In the genomic region with DNA sequence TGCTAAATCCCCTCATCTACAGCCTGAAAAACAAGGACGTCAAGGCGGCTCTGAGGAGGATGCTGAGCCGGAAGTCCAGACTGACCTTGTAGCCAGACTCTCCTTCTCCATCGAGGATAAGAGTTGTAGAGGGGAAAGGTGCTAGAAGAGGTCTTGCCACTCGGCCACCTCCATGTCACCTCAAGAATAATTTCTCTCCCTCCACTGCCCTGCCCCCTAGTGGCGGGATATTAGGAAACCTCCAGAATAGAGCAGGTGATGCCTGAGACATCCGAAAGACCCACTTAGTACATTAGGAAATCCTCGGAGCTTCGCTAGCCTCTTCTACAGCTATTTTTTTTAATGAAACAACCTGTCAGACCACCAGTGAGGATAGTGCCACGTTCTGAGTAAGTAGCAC, we compare ENCODE assay signal across 9 mouse cellular contexts. TPM values are rescaled to one million over a fixed set of nuclear protein-coding genes. Genes with fewer than 3 reads are reported as not detected.
DNase-seq lines count a peak whose midpoint lies in the region; ATAC-seq and TF ChIP-seq lines count a peak whose summit lies in the region.
"Had no signal": no experiment of that assay in that cellular context is flagged by ENCODE, and none has a peak within 500 bp of the region (broad histone marks: within the 10 kb centered on the region; RNA-seq: fewer than 3 reads in every experiment).

No protein-coding gene starts in this region.

- peak; percentile 61 for TF ChIP-seq CTCF in lung, adult 2 months (IDR thresholded peaks at IDR 0.05; ENCODE audit: insufficient read depth, low read length)

- no peaks in the 10 kb centered on the region for H3K27me3 ChIP-seq in forebrain, embryonic 11.5 days (ENCODE audit: control insufficient read depth, insufficient read depth, low read length)
- no peaks in the 10 kb centered on the region for H3K27me3 ChIP-seq in forebrain, embryonic 16.5 days (replicated peaks; ENCODE audit: control insufficient read depth, insufficient read depth, low read length)
- no peaks in the 10 kb centered on the region for H3K27me3 ChIP-seq in midbrain, embryonic 14.5 days (ENCODE audit: control insufficient read depth, insufficient read depth, low read length)
- no peaks in the 10 kb centered on the region for H3K27me3 ChIP-seq in midbrain, embryonic 15.5 days (replicated peaks)
- H3K27me3 ChIP-seq in embryonic facial prominence, embryonic 10.5 days (replicated peaks; ENCODE audit: low read depth, poor library complexity, severe bottlenecking) = no peaks in the 10 kb centered on the region

- H3K9me3 ChIP-seq in forebrain, embryonic 11.5 days (ENCODE audit: control insufficient read depth, low read length) = no peaks in the 10 kb centered on the region
- no peaks in the 10 kb centered on the region for H3K9me3 ChIP-seq in forebrain, embryonic 16.5 days (ENCODE audit: control insufficient read depth, low read length)
- H3K9me3 ChIP-seq in midbrain, embryonic 14.5 days (ENCODE audit: control insufficient read depth, low read length) = no peaks in the 10 kb centered on the region
- no peaks in the 10 kb centered on the region for H3K9me3 ChIP-seq in midbrain, embryonic 15.5 days
- H3K9me3 ChIP-seq in embryonic facial prominence, embryonic 10.5 days = no peaks in the 10 kb centered on the region
- H3K9me3 ChIP-seq: heart, embryonic 13.5 days had no signal

- peak; percentile 56 for DNase-seq in forebrain, embryonic 11.5 days (ENCODE audit: low spot score)
- peak; percentile 42 for DNase-seq in midbrain, embryonic 14.5 days
- DNase-seq in adrenal gland, postnatal 25 days = peak; percentile 64
- DNase-seq in embryonic facial prominence, embryonic 10.5 days (ENCODE audit: low spot score) = peak; percentile 54
- peak; percentile 49 for DNase-seq in lung, adult 2 months
- peak; percentile 46 to 79 for DNase-seq in spleen, postnatal 4 days (ENCODE audit: low spot score in 2 of 2)

- 58% methylated on average over 10 of the region's 10 CpGs for WGBS in forebrain, embryonic 11.5 days
- 57% methylated on average over 10 of the region's 10 CpGs for WGBS in forebrain, embryonic 16.5 days
- 59% methylated on average over 10 of the region's 10 CpGs for WGBS in midbrain, embryonic 14.5 days
- 55% methylated on average over 10 of the region's 10 CpGs for WGBS in midbrain, embryonic 15.5 days
- 54% methylated on average over 10 of the region's 10 CpGs for WGBS in embryonic facial prominence, embryonic 10.5 days
- 44% methylated on average over 10 of the region's 10 CpGs for WGBS in lung, adult 2 months

- ATAC-seq in forebrain, embryonic 11.5 days (replicated peaks; ENCODE audit: low FRiP score) = no peak
- ATAC-seq in forebrain, embryonic 16.5 days = no peak
- no peak for ATAC-seq in midbrain, embryonic 14.5 days (ENCODE audit: low FRiP score, low TSS enrichment)
- ATAC-seq in midbrain, embryonic 15.5 days (replicated peaks) = no peak

- no peak overlapping the region for H3K4me2 ChIP-seq in forebrain, embryonic 11.5 days (ENCODE audit: low read depth, low read length, severe bottlenecking)
- no peak overlapping the region for H3K4me2 ChIP-seq in forebrain, embryonic 16.5 days (ENCODE audit: low read length)
- H3K4me2 ChIP-seq in midbrain, embryonic 14.5 days (ENCODE audit: low read length) = no peak overlapping the region
- no peak overlapping the region for H3K4me2 ChIP-seq in midbrain, embryonic 15.5 days
- H3K4me2 ChIP-seq: heart, embryonic 13.5 days had no signal

- H3K36me3 ChIP-seq in forebrain, embryonic 11.5 days (ENCODE audit: control insufficient read depth, insufficient read depth, low read length) = no peaks in the 10 kb centered on the region
- H3K36me3 ChIP-seq in forebrain, embryonic 16.5 days (ENCODE audit: control insufficient read depth, insufficient read depth) = no peaks in the 10 kb centered on the region
- no peaks in the 10 kb centered on the region for H3K36me3 ChIP-seq in midbrain, embryonic 14.5 days (ENCODE audit: control insufficient read depth, insufficient read depth, low read length)
- no peaks in the 10 kb centered on the region for H3K36me3 ChIP-seq in midbrain, embryonic 15.5 days (replicated peaks)
- H3K36me3 ChIP-seq in embryonic facial prominence, embryonic 10.5 days (replicated peaks) = no peaks in the 10 kb centered on the region
- H3K36me3 ChIP-seq: heart, embryonic 13.5 days had no signal

- H3K4me3 ChIP-seq in forebrain, embryonic 11.5 days (ENCODE audit: low read depth, low read length) = no peak overlapping the region
- H3K4me3 ChIP-seq in forebrain, embryonic 16.5 days (replicated peaks; ENCODE audit: low read length) = no peak overlapping the region
- H3K4me3 ChIP-seq in midbrain, embryonic 14.5 days (replicated peaks; ENCODE audit: low read depth, low read length) = no peak overlapping the region
- no peak overlapping the region for H3K4me3 ChIP-seq in midbrain, embryonic 15.5 days
- no peak overlapping the region for H3K4me3 ChIP-seq in embryonic facial prominence, embryonic 10.5 days
- H3K4me3 ChIP-seq in lung, adult 2 months (replicated peaks; ENCODE audit: extremely low read depth, low read depth, low read length) = no peak overlapping the region
- H3K4me3 ChIP-seq: heart, embryonic 13.5 days had no signal

- H3K9ac ChIP-seq in forebrain, embryonic 11.5 days (ENCODE audit: low read length) = no peak overlapping the region
- H3K9ac ChIP-seq in forebrain, embryonic 16.5 days (replicated peaks; ENCODE audit: low read depth, low read length) = no peak overlapping the region
- H3K9ac ChIP-seq in midbrain, embryonic 14.5 days (replicated peaks; ENCODE audit: low read length) = no peak overlapping the region
- H3K9ac ChIP-seq in midbrain, embryonic 15.5 days = no peak overlapping the region
- H3K9ac ChIP-seq: heart, embryonic 13.5 days had no signal

- no peak overlapping the region for H3K27ac ChIP-seq in forebrain, embryonic 11.5 days (ENCODE audit: low read depth, low read length)
- H3K27ac ChIP-seq in forebrain, embryonic 16.5 days (ENCODE audit: low read length) = no peak overlapping the region
- no peak overlapping the region for H3K27ac ChIP-seq in midbrain, embryonic 14.5 days (replicated peaks; ENCODE audit: low read depth, low read length)
- no peak overlapping the region for H3K27ac ChIP-seq in midbrain, embryonic 15.5 days
- no peak overlapping the region for H3K27ac ChIP-seq in embryonic facial prominence, embryonic 10.5 days (replicated peaks)
- H3K27ac ChIP-seq: heart, embryonic 13.5 days had no signal

- no peaks in the 10 kb centered on the region for H3K4me1 ChIP-seq in forebrain, embryonic 11.5 days (replicated peaks; ENCODE audit: control insufficient read depth, insufficient read depth, low read length)
- no peaks in the 10 kb centered on the region for H3K4me1 ChIP-seq in forebrain, embryonic 16.5 days (replicated peaks; ENCODE audit: control insufficient read depth, insufficient read depth, low read length)
- H3K4me1 ChIP-seq in midbrain, embryonic 14.5 days (ENCODE audit: control insufficient read depth, insufficient read depth, low read length) = no peaks in the 10 kb centered on the region
- no peaks in the 10 kb centered on the region for H3K4me1 ChIP-seq in midbrain, embryonic 15.5 days
- H3K4me1 ChIP-seq in embryonic facial prominence, embryonic 10.5 days = no peaks in the 10 kb centered on the region
- H3K4me1 ChIP-seq in lung, adult 2 months (ENCODE audit: control insufficient read depth, insufficient read depth, low read length) = no peaks in the 10 kb centered on the region
- H3K4me1 ChIP-seq: heart, embryonic 13.5 days had no signal

- TF ChIP-seq POLR2A in lung, adult 2 months (IDR thresholded peaks at IDR 0.05; ENCODE audit: borderline replicate concordance, extremely low read depth, low read depth, low read length) = no peak

RNA-seq across cellular contexts. Expression of a gene that starts 5.7 kb away (rescaled TPM):
- polyA plus RNA-seq in forebrain, embryonic 11.5 days (2014; fragmentation: Nextera tagmentation; extraction: Ambion mirVana) = not detected in 2 replicates
- polyA plus RNA-seq in forebrain, embryonic 16.5 days (2015; fragmentation: Nextera tagmentation; extraction: Ambion mirVana) = not detected in 2 replicates
- not detected in 2 replicates for polyA plus RNA-seq in midbrain, embryonic 14.5 days (2014; fragmentation: Nextera tagmentation; extraction: Ambion mirVana)
- polyA plus RNA-seq in midbrain, embryonic 15.5 days (2015; fragmentation: Nextera tagmentation; extraction: Ambion mirVana) = not detected in 2 replicates
- not detected in 2 replicates for total RNA-seq in adrenal gland, postnatal 25 days (2021)
- polyA plus RNA-seq in embryonic facial prominence, embryonic 10.5 days (2016; fragmentation: Nextera tagmentation; extraction: Ambion mirVana) = not detected in 2 replicates
- polyA plus RNA-seq in lung, adult 2 months (2012; rRNA removed) = 0.03 and 0.05 TPM in 2 replicates
- polyA plus RNA-seq: heart, embryonic 13.5 days had no signal

RNA-seq across cellular contexts. Expression of a gene that starts 7.1 kb away (rescaled TPM):
- 0.25 TPM in 1 of 2 replicates, not detected in the other for polyA plus RNA-seq in forebrain, embryonic 11.5 days (2014; fragmentation: Nextera tagmentation; extraction: Ambion mirVana)
- not detected in 2 replicates for polyA plus RNA-seq in forebrain, embryonic 16.5 days (2015; fragmentation: Nextera tagmentation; extraction: Ambion mirVana)
- not detected in 2 replicates for polyA plus RNA-seq in midbrain, embryonic 14.5 days (2014; fragmentation: Nextera tagmentation; extraction: Ambion mirVana)
- not detected in 2 replicates for polyA plus RNA-seq in midbrain, embryonic 15.5 days (2015; fragmentation: Nextera tagmentation; extraction: Ambion mirVana)
- not detected in 2 replicates for total RNA-seq in adrenal gland, postnatal 25 days (2021)
- polyA plus RNA-seq in embryonic facial prominence, embryonic 10.5 days (2016; fragmentation: Nextera tagmentation; extraction: Ambion mirVana) = 0.20 and 0.26 TPM in 2 replicates
- 0.39 TPM in 1 of 2 replicates, not detected in the other for polyA plus RNA-seq in lung, adult 2 months (2012; rRNA removed)
- polyA plus RNA-seq: heart, embryonic 13.5 days had no signal

RNA-seq across cellular contexts. Expression of a gene that starts 16.8 kb away (rescaled TPM):
- polyA plus RNA-seq in forebrain, embryonic 11.5 days (2014; fragmentation: Nextera tagmentation; extraction: Ambion mirVana) = not detected in 2 replicates
- polyA plus RNA-seq in forebrain, embryonic 16.5 days (2015; fragmentation: Nextera tagmentation; extraction: Ambion mirVana) = not detected in 2 replicates
- not detected in 2 replicates for polyA plus RNA-seq in midbrain, embryonic 14.5 days (2014; fragmentation: Nextera tagmentation; extraction: Ambion mirVana)
- polyA plus RNA-seq in midbrain, embryonic 15.5 days (2015; fragmentation: Nextera tagmentation; extraction: Ambion mirVana) = not detected in 2 replicates
- total RNA-seq in adrenal gland, postnatal 25 days (2021) = not detected in 2 replicates
- polyA plus RNA-seq in embryonic facial prominence, embryonic 10.5 days (2016; fragmentation: Nextera tagmentation; extraction: Ambion mirVana) = not detected in 2 replicates
- polyA plus RNA-seq in lung, adult 2 months (2012; rRNA removed) = 0.12 and 0.13 TPM in 2 replicates
- polyA plus RNA-seq: heart, embryonic 13.5 days had no signal

RNA-seq across cellular contexts. Expression of a gene that starts 23.0 kb away (rescaled TPM):
- not detected in 2 replicates for polyA plus RNA-seq in forebrain, embryonic 11.5 days (2014; fragmentation: Nextera tagmentation; extraction: Ambion mirVana)
- polyA plus RNA-seq in forebrain, embryonic 16.5 days (2015; fragmentation: Nextera tagmentation; extraction: Ambion mirVana) = not detected in 2 replicates
- polyA plus RNA-seq in midbrain, embryonic 14.5 days (2014; fragmentation: Nextera tagmentation; extraction: Ambion mirVana) = not detected in 2 replicates
- polyA plus RNA-seq in midbrain, embryonic 15.5 days (2015; fragmentation: Nextera tagmentation; extraction: Ambion mirVana) = 0.05 TPM in 1 of 2 replicates, not detected in the other
- not detected in 2 replicates for total RNA-seq in adrenal gland, postnatal 25 days (2021)
- polyA plus RNA-seq in embryonic facial prominence, embryonic 10.5 days (2016; fragmentation: Nextera tagmentation; extraction: Ambion mirVana) = not detected in 2 replicates
- polyA plus RNA-seq in lung, adult 2 months (2012; rRNA removed) = not detected in 2 replicates
- polyA plus RNA-seq: heart, embryonic 13.5 days had no signal

RNA-seq across cellular contexts. Expression of a gene that starts 44.4 kb away (rescaled TPM):
- not detected in 2 replicates for polyA plus RNA-seq in forebrain, embryonic 11.5 days (2014; fragmentation: Nextera tagmentation; extraction: Ambion mirVana)
- not detected in 2 replicates for polyA plus RNA-seq in forebrain, embryonic 16.5 days (2015; fragmentation: Nextera tagmentation; extraction: Ambion mirVana)
- polyA plus RNA-seq in midbrain, embryonic 14.5 days (2014; fragmentation: Nextera tagmentation; extraction: Ambion mirVana) = not detected in 2 replicates
- not detected in 2 replicates for polyA plus RNA-seq in midbrain, embryonic 15.5 days (2015; fragmentation: Nextera tagmentation; extraction: Ambion mirVana)
- not detected in 2 replicates for total RNA-seq in adrenal gland, postnatal 25 days (2021)
- not detected in 2 replicates for polyA plus RNA-seq in embryonic facial prominence, embryonic 10.5 days (2016; fragmentation: Nextera tagmentation; extraction: Ambion mirVana)
- not detected in 2 replicates for polyA plus RNA-seq in lung, adult 2 months (2012; rRNA removed)
- polyA plus RNA-seq: heart, embryonic 13.5 days had no signal
